Mouse (Mus musculus) kidney, postnatal 36 days (tissue): Measurements from ENCODE around the gene Slc2a13.

Experiments
- DNase-seq, 2 experiments: peaks; one replicate each; pipeline ENCODE4 v3.0.0; 2021 to 2022; ENCODE audit warnings: mixed read lengths in 2 of 2

The Slc2a13 gene

DNA sequence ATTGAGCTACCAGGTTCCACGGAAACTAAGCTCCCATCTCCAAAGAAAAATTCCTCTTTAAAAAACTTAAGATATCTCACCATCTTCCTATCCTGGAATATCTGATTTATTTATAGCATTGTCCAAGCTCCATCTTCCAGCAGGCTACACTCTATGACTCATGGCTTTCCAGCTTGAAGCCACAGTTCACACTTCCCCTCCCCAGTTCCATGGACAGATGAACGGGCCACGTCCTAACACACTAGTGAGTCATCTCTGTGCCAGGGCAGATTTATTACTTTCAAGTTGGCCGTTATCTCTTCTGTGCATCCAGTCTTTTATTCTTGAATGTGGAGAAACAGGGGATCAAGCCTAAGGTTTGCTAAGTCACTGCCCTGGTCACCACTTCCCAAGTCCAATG, 78.0 kb downstream of the Slc2a13 start:
- no peak for DNase-seq

- no peak for DNase-seq
Observed at GRCm38 (mm10) chr15:91479924-91480615, 93.0 kb downstream of the Slc2a13 start.

GRCm38 (mm10) chr15:91477766-91478165, 95.3 kb downstream of the Slc2a13 start:
- DNase-seq, result peak; percentile 52 to 76

DNA sequence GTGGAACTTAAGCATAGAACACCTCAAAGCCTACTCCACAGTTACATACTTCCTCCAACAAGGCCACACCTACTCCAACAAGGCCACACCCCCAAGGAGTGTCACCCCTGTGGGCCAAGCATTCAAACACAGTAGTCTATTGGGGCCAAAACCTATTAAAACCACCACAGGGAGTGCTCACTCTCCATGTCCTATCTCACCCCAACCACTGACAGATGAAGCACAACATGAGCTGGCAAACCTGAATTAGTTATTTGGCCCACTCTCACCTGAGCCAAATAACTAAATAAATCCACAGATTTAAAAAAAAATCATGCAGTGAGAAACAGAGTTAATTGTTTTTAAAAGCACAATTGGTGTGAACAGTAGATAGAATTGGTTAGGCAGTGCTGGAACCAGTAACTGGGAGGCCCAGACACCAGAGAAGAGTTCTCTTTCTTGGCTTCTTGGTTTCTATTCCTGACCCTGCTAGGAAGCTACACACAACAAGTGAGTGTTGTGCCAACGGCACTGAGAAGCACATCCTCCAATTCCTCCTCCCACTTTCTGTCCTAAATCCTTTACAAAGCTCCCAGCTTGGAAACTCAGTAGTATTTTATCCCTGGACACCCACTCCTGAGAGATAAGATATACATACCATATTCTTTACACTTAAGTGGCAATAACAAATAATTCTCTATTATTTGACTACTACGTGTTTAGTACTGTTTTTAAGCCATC, 99.2 kb downstream of the Slc2a13 start:
- DNase-seq, result no peak

DNA sequence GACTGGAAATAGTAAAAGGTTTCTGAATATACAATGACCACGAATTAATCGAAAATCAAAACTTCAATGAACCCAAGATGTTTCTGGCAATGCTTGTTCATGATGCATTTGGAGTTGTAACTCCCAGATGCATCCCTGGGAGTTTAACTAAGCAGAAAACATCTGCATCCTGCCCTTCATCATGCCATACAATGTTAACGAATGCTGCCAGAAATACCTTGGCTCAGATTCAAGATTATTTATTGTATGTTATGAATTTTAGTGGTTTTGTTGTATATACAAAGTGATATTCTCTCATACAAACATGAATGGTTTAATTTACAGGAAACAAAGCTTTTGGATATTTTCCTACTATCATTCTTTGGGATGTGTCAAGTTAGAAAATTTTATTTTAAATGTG, 107.7 kb downstream of the Slc2a13 start:
- DNase-seq, result no peak

- DNase-seq, result no peak
Observed at GRCm38 (mm10) chr15:91463857-91464435, 109.1 kb downstream of the Slc2a13 start.

DNA sequence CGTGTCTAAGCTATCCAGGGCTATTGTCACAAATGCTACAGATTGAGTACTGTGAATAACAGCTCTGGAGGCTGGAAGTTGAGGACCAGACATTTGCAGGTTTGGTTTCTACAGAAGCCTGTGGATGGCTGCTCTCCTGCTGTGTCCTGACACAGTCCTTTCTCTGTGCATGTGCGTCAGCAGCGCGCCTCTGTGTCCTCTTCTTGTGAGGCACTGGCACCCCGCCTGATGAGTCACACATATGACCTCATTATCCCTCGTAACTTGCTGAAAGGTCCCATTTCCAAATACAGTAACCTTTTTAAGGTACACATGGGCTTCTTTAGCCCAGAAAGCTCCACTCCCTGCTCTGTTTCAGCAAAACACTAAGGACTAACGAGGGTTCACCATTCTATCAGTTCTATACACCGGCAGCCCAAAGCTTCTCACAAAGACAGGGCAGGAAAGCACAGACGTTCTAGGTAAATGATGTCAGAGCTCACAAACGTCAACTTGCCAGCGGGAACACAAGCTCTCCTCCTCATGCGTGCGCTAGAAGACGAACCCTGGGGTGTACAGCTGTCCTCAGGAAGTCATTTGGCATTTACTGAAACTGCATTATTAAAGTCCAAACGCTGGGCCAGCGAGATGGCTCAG, 109.9 kb downstream of the Slc2a13 start:
- DNase-seq, result no peak

DNA sequence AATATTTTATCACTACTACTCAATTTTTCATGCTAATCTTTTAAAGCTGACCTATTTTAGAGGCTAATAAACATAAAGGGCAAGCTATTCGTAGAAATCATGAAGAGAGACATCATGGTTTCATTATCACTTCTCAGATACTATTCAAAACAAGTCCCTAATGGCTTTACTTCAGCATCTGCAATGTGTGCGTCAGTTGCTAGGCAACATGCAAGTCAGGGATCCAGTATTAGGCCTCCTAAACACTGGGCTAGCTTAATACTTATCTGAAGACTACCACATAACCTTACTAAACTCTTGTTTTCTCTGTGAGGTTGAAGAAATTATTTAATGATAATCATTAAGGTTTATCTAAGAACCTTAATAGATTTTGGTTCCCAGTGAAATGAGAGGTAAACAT, 111.1 kb downstream of the Slc2a13 start:
- DNase-seq, result no peak

DNA sequence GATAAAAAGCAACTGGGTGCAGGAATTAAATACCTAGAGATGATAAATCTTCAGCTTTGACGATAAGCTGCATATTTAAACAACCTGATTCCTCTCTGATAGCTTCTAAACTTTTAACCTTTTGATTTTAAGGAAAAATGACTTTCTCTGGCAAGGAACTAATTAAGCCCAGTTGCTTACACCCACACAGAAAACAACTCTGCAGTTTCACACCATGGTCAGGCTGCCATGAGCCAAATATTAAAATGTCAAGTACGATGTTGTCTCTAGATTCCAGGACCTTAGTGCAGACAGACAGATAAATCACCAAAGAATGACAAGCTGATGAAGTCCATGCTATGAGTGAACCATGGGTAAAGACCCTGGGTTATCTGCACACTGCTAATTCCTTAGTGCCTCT, 115.9 kb downstream of the Slc2a13 start:
- no peak for DNase-seq

GRCm38 (mm10) chr15:91445399-91445798, 127.7 kb downstream of the Slc2a13 start:
- DNase-seq, result no peak

- no peak for DNase-seq
Observed at GRCm38 (mm10) chr15:91443449-91443848, 129.6 kb downstream of the Slc2a13 start.

DNA sequence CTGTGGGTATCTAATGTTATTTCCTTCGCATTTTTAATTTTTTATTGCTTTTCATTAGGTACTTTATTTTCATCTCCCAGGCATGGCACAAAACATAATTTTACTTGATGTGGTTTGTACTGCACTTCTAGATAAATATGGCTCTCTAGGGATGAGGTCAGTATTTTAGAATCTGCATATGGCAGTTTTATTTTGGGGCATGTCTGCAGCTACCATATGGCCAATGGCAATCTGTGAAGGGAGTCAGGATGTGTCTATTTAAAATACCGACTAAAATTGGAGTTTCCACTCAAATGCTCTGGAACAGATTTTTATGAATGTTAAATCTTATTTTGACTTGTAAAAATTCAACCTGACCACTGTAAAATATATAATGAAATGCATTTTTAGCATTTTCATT, 133.2 kb downstream of the Slc2a13 start:
- DNase-seq, result no peak

DNA sequence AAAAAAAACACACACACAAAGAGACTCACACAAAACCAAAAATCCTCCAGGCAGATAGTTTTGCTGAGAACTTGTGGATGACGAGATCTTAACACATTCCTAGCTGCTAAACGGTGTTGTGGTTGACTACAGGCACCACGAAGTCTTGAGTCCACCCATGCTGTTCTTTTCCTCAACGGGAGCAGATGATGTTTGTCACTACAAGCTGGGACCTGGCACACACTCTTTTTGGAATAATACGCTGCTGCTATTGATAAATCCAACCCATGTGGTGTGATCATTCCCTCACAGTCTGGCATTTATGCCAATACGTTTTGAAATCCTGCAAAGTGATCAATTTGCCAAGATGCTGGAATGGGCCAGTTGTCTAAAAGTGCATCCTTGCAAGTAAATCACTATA, 147.6 kb downstream of the Slc2a13 start:
- no peak for DNase-seq

- DNase-seq, result no peak
Observed at GRCm38 (mm10) chr15:91406979-91407378, 166.1 kb downstream of the Slc2a13 start.

DNA sequence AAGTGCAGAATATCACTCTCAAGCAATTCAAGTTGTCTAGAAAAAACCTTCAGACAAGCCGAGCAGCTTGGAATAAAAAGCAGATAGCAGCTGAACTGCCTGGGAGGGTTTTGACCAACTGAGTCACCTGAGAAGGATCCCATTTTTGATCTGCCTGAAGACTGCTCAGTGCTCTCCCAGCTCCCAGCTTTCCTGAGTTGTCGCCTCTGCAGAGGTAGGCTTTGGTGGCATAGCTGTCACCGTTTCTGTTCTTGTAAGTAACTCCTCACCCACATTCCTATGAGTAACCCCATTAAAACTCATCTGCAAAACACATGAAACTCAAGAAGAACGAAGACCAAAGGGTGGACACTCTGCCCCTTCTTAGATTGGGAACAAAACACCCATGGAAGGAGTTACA, 177.9 kb downstream of the Slc2a13 start:
- DNase-seq, result no peak

- no peak for DNase-seq
Observed at GRCm38 (mm10) chr15:91383694-91384093, 189.4 kb downstream of the Slc2a13 start.

GRCm38 (mm10) chr15:91382606-91383005, 190.5 kb downstream of the Slc2a13 start:
- DNase-seq, result no peak

DNA sequence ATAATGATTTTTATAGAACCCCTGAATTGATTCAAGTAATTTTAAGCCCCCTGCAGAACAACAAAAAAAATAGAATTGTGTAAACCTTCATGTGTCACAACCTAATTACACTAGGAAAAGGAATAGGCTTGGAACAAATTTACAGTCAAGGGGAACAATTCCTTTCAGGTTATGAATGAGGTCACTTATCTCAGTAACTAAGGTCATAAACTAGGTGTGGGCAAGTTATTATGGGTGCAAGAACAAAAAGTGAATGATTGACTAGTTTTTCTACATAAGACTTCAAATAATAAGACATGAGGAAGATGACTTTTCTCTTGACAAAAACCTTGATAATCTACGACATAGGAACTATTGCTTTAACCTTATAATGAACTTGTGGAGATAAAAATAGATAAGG, 191.2 kb downstream of the Slc2a13 start:
- no peak for DNase-seq

DNA sequence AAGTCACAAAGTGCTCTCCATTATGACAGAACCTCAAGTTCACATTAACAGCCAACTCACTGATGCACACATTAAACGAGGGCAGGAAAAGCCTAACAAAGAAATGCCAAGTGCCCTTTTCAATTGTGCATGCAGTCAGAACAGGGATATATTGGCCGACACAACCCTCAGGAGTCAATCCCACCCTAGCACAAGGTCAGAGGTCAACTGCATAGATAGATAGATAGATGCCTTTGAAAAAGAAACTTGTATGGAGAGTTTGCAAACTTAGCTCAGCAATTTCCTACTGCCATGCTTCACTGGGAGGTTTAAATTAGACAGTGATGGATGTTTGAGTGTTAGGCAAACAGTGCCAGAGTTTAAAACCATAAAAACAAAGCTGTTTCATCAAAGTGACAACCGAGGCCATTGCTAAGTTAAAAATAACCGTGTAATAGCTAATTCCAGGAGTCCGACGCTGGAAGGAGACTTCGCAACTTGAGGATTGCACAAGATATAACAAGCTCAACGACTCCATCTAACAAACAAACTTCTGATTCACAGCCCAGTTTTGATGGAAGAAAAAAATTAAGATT, 194.2 kb downstream of the Slc2a13 start:
- DNase-seq, result no peak

GRCm38 (mm10) chr15:91377568-91377967, 195.5 kb downstream of the Slc2a13 start:
- no peak for DNase-seq

DNA sequence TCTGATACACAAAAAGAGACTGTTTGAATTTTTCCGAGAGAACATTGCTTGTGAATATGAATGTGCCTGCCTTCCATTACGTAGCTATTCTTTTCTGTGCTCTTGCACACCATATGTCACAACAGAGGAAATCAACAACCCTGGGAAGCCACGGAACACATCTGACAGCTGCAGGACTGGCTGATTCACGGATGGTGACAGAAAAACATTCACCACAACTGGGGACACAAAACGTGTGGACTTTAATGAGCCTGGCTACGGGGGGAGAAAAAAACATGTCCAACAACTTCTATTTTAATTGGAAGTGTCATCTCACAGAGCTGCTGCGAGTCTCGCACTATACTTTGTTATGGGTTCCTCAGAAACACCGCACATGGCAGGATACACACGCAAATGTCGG, 196.0 kb downstream of the Slc2a13 start:
- DNase-seq, result no peak

DNA sequence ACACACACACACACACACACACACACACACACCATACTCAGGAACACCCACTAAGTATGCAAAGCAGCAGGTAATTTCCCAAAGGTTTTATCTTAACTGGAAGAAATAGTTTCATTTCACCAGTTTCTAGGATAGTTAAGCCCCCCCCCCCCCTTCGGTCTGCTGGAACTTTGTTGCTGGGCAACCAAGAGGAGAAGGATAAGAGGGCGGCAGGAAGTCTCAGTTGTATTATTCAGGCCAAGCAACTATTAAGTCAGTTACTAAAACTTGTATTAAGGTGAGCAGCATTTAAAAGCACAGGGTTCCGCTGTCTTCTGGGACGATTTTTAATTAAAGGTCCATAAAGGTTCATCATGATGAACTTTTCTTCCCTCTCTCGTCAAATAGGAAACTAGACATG, 198.6 kb downstream of the Slc2a13 start:
- no peak for DNase-seq

DNA sequence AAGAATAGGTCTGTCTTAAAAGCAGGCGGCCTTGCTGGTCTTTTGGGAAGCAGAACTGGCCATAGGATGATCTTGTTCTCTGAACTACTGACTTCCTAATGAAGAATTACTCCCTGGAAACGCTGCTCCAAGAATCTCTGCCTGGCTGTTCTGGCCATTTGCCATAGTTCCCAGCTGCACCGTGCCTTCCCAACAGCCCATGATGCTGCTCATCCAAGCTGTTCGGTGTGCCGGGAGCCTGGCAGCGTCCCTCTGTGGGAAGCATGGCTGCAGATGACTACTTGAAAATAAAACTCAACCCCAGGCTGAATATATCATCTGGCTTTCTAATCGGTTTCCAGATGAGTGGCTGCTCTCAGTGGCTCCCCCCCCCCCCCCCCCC, 199.9 kb downstream of the Slc2a13 start:
- DNase-seq, result peak in 1 of 2 experiments; percentile 43
